Mouse (Mus musculus): ENCODE results near the gene Shb. TPM values are rescaled to one million over a fixed set of nuclear protein-coding genes. Genes with fewer than 3 reads are reported as not detected.

Shb gene
- polyA plus RNA-seq, 1 experiment from 2014 or later, result 9.1 TPM

DNA sequence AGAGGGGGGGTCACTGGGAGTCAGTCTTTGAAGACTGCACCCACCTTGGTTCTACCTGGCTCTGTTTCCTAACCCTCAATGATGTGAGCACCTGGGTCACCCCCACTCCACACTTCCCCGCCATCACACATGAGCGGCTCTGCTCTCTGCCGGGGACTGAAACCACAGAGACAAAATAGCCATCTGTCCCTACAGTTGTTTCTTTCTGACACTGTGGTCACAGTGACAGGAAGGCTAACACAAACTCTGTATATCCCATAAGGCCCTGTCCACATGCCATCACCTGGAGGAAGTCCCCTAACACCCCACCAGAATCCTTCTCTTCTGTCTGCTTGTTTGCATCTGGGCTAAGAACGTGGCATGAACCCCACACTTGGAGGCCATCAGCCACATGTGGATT, 97.6 kb downstream of the Shb start:
- ATAC-seq (ENCODE audit: insufficient number of reproducible peaks, low FRiP score, low TSS enrichment, low read depth), result no peak
- Histone ChIP-seq H3K27ac (replicated peaks) (no peak overlapping the region), H3K9ac (no peak overlapping the region), H3K36me3 (no peaks in the 10 kb centered on the region), H3K27me3 (no peaks in the 10 kb centered on the region), H3K9me3 (replicated peaks) (no peaks in the 10 kb centered on the region), H3K4me2 (replicated peaks) (no peak overlapping the region), H3K4me1 (peaks cover 45% of the 10 kb centered on the region), H3K4me3 (replicated peaks) (no peak overlapping the region)
- 65% methylated on average over 4 of the region's 4 CpGs for WGBS

DNA sequence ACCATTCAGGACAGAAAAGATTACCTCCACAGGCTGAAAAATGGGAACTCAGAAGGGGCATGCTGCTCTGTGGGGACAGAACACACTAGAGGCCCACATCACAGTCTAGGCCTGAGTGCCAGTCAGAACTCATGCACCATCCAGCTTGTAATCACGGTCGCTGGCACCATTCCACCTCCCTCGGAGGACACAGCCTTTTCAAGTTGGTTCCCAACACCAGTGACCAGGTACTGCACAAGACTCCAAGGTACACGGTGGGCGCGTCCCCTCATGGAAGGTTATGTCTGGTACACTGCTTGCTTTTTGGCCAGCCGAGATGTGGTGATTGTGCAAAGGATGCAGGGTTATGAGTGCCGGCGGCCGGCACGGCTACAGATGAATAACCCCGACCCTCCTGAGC, 98.2 kb downstream of the Shb start:
- Histone ChIP-seq H3K9me3 (replicated peaks) (no peaks in the 10 kb centered on the region), H3K9ac (no peak overlapping the region), H3K36me3 (no peaks in the 10 kb centered on the region), H3K27me3 (no peaks in the 10 kb centered on the region), H3K4me2 (replicated peaks) (no peak overlapping the region), H3K4me3 (replicated peaks) (no peak overlapping the region), H3K27ac (replicated peaks) (no peak overlapping the region), H3K4me1 (peaks cover 45% of the 10 kb centered on the region)
- no peak for ATAC-seq (ENCODE audit: insufficient number of reproducible peaks, low FRiP score, low TSS enrichment, low read depth)
- WGBS, result 70% methylated on average over 12 of the region's 12 CpGs

DNA sequence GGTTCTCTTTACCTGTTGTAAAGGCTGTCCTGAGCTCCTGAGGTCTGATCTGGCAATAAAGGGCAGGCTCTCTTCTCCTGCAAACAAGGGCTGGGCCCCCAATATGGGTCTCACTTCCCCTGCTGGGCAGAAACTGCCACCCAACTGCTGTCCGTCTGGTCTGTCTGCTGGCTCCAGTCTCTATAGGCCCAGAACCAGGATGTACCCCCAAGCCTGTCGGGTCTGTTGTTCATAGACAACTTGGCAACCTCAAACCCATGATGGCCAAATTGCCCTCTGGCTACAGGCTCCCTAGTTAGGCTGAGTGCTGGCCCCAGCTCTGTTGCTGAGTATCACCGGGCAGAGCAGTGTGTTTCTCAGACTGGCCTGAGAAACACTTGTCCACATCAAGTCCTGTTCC, 100.5 kb downstream of the Shb start:
- Histone ChIP-seq H3K4me2 (replicated peaks) (no peak overlapping the region), H3K27ac (replicated peaks) (no peak overlapping the region), H3K27me3 (no peaks in the 10 kb centered on the region), H3K9me3 (replicated peaks) (no peaks in the 10 kb centered on the region), H3K4me3 (replicated peaks) (no peak overlapping the region), H3K9ac (no peak overlapping the region), H3K36me3 (no peaks in the 10 kb centered on the region), H3K4me1 (peaks cover 36% of the 10 kb centered on the region)
- WGBS, result 70% methylated on average over 3 of the region's 3 CpGs
- ATAC-seq (ENCODE audit: insufficient number of reproducible peaks, low FRiP score, low TSS enrichment, low read depth), result no peak

DNA sequence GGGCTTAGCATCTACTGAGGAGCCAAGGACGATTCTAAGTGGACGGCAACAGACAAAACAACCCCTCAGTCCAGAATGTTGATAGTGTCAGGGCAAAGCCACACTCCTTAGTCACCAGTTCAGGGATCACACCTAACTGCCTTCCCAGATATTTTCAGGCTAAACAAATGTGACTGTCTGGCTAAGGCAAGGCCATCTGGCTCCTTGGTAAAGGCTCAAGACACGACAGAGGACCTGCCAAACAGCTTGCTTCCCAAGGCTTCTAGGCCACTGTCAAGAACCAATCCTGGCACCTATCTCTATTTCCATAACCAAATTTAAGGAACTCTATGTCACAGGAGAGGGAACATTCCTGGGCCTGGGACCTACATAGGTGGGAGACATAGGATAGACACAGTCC, 101.0 kb downstream of the Shb start:
- no peak overlapping the region for H3K4me2 ChIP-seq (replicated peaks)
- H3K4me1 ChIP-seq, result peaks cover 32% of the 10 kb centered on the region
- no peaks in the 10 kb centered on the region for H3K36me3 ChIP-seq
- H3K9ac ChIP-seq, result no peak overlapping the region
- no peak for ATAC-seq (ENCODE audit: insufficient number of reproducible peaks, low FRiP score, low TSS enrichment, low read depth)
- H3K27ac ChIP-seq (replicated peaks), result no peak overlapping the region
- 83% methylated on average over 3 of the region's 3 CpGs for WGBS
- H3K4me3 ChIP-seq (replicated peaks), result no peak overlapping the region
- H3K27me3 ChIP-seq, result no peaks in the 10 kb centered on the region
- no peaks in the 10 kb centered on the region for H3K9me3 ChIP-seq (replicated peaks)

DNA sequence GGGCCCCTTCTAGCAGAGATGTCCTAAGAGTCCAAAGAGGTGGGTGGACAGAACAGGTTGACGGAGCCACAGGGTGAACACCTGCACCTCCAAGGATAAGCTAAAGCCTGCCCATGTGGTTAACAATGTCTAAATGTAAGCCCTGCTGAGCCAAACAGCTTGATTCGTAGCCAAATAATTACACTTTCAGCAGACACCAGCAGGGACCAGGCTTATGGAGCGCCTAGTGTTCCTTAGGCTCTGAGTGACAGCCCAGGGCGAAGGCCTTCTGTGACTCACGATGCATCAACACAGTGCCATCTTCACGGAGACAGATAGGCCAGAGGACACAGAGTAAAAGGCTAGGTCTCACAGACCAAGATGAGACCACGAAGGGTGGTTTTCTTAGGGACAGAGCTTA, 102.8 kb downstream of the Shb start:
- 81% methylated on average over 7 of the region's 7 CpGs for WGBS
- Histone ChIP-seq H3K4me3 (replicated peaks) (no peak overlapping the region), H3K4me2 (replicated peaks) (no peak overlapping the region), H3K9me3 (replicated peaks) (no peaks in the 10 kb centered on the region), H3K27me3 (no peaks in the 10 kb centered on the region), H3K36me3 (no peaks in the 10 kb centered on the region), H3K9ac (no peak overlapping the region), H3K27ac (replicated peaks) (no peak overlapping the region), H3K4me1 (peaks cover 16% of the 10 kb centered on the region)
- ATAC-seq (ENCODE audit: insufficient number of reproducible peaks, low FRiP score, low TSS enrichment, low read depth), result no peak

DNA sequence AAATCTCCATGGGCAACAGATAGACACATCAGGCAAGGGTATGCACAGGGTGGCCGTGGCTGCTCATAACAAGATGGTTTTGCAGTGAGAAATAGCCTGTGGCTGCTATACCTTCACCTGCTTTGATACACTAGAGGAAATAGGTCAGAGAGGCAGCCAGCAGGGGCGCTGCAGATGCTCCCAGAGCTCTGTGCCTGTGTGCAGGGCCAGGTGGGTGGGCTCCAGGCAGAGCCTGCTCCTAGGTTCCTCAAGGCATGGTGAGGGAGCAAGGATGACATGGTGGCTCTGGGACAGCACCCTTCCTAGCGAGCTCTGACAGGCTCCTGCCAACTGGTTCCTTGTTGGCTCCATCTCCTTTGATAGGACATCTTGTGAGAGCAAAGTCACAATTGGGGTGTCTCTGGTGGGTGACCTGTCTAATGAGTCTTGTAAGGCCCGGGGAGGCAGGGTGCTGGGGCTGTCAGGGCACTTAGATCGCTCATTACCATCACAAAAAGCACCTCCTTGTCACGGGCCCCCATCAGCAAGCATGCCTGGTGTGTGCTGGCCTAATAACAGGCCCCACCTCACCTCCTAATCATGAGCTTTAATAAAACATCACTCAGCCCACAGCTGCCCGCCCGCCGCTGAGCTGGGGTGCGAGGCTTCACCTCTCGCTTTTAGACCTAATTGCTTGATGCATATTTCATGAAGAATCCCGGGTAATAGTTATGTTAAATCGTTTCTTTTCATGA, 105.4 kb downstream of the Shb start:
- H3K27me3 ChIP-seq, result no peaks in the 10 kb centered on the region
- no peak overlapping the region for H3K27ac ChIP-seq (replicated peaks)
- H3K9ac ChIP-seq, result no peak overlapping the region
- no peak for ATAC-seq (ENCODE audit: insufficient number of reproducible peaks, low FRiP score, low TSS enrichment, low read depth)
- peaks cover 10% of the 10 kb centered on the region for H3K4me1 ChIP-seq
- WGBS, result 69% methylated on average over 13 of the region's 13 CpGs
- H3K4me2 ChIP-seq (replicated peaks), result no peak overlapping the region
- H3K9me3 ChIP-seq (replicated peaks), result no peaks in the 10 kb centered on the region
- H3K36me3 ChIP-seq, result peaks cover 4% of the 10 kb centered on the region; the same call in 1 of the 2 replicates
- H3K4me3 ChIP-seq (replicated peaks), result no peak overlapping the region

DNA sequence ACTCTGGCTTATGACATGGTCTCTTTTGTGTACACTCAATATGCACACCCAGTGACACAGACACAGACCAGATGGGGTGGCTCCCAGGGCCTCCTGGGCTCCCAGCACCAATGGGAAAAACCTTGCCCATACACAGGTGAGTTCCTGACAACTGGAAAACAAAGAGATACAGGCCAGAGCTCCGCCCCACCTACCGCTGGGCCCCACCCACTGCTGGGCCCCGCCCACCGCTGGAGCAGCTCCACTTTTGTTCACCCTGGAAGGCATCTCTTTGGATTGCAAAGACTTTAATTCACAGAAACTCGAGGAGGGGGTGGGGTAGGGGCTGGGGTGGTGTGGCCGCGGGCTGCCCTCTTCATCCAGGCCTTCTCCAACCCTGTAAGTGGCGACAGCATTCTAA, 108.9 kb downstream of the Shb start:
- WGBS, result 31% methylated on average over 8 of the region's 8 CpGs
- no peak for ATAC-seq (ENCODE audit: insufficient number of reproducible peaks, low FRiP score, low TSS enrichment, low read depth)
- peaks cover 4% of the 10 kb centered on the region; the same call in 1 of the 2 replicates for H3K36me3 ChIP-seq
- no peak overlapping the region for H3K9ac ChIP-seq
- no peaks in the 10 kb centered on the region for H3K27me3 ChIP-seq
- H3K4me2 ChIP-seq (replicated peaks), result no peak overlapping the region
- peaks cover 42% of the 10 kb centered on the region for H3K4me1 ChIP-seq
- no peak overlapping the region for H3K27ac ChIP-seq (replicated peaks)
- no peak overlapping the region for H3K4me3 ChIP-seq (replicated peaks)
- no peaks in the 10 kb centered on the region for H3K9me3 ChIP-seq (replicated peaks)

DNA sequence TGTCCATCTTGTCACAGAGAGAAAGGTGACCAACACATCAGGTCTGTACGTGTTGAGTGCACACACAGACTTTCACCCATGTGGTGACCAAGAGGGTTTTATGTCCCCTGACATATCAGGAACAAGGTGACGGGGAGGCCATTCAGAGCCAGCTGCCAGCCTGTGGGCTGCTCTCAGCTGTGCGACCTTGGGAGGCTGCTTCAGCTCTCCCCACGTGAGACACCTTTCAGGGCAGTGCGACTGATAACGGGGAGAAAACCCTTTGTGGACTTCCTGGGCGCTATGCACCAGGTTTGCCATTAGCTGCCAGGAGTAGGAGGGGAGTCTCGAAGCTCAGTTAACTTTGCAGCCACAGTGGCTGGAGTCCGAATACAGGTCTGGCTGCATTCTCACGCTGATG, 109.6 kb downstream of the Shb start:
- Histone ChIP-seq H3K4me1 (peaks cover 46% of the 10 kb centered on the region), H3K9me3 (replicated peaks) (no peaks in the 10 kb centered on the region), H3K4me2 (replicated peaks) (no peak overlapping the region), H3K4me3 (replicated peaks) (no peak overlapping the region), H3K27me3 (no peaks in the 10 kb centered on the region), H3K9ac (no peak overlapping the region), H3K36me3 (peaks cover 4% of the 10 kb centered on the region; the same call in 1 of the 2 replicates), H3K27ac (replicated peaks) (no peak overlapping the region)
- WGBS, result 88% methylated on average over 10 of the region's 10 CpGs
- no peak for ATAC-seq (ENCODE audit: insufficient number of reproducible peaks, low FRiP score, low TSS enrichment, low read depth)

DNA sequence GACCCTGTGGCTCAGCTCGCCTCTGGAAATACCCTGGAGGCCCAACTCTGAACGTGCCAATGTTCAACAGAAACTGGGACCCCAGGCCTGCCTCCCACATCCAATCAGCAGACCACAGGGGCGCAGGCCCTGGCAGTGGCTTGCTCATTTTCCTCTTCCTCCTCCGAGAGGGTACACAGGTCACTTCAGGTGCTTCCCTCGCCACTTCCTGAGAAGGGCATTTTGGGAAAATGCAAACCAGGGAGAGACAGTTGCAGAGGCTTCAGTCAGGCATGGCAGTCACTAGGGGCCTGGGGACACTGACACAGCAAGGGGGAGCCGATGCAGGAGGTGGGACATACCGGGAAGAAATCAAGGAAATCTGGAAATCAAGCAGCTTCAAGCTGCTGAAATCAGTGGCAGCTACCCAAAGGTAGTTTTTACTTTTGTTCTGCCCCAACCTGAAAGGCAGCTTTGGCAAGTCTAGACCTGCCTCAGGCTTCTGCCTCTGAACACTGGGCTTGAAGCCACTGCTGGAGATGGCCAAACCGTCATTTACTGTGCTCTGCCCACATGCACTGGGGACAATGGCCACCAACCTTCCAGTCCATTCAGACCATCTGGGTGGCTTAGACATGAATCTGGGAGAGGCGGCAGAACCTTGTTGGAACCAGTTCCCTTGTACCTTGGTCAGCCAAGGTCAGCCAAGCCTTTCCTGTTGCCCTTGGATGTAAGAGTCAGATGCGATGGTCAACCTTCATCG, 110.6 kb downstream of the Shb start:
- no peak overlapping the region for H3K4me3 ChIP-seq (replicated peaks)
- no peaks in the 10 kb centered on the region for H3K27me3 ChIP-seq
- H3K9me3 ChIP-seq (replicated peaks), result no peaks in the 10 kb centered on the region
- 57% methylated on average over 11 of the region's 11 CpGs for WGBS
- peaks cover 46% of the 10 kb centered on the region for H3K4me1 ChIP-seq
- H3K27ac ChIP-seq (replicated peaks), result peak overlapping the region; percentile 55; the same call in 1 of the 2 replicates
- H3K36me3 ChIP-seq, result peaks cover 4% of the 10 kb centered on the region; the same call in 1 of the 2 replicates
- ATAC-seq (ENCODE audit: insufficient number of reproducible peaks, low FRiP score, low TSS enrichment, low read depth), result no peak
- H3K9ac ChIP-seq, result no peak overlapping the region
- H3K4me2 ChIP-seq (replicated peaks), result no peak overlapping the region

DNA sequence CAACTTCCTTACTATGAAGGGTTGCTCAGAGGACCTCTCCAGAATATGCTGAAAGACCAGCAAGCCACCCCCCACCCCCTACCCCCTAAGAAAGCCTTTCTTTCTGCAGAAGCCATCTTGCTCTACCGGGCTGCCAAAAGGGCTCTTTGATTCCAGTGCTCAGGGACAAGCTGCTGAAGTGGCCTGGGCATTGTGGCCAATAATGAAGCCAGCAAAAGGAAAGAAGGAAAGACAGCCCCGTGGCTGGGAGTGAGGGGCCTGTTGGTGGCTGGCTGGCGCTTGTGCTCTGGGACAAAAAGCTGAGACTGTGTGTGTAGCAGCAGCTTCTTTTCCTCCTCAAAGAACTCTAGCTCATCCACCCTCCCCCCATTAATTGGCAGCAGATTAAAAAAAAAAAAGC, 111.5 kb downstream of the Shb start:
- H3K9me3 ChIP-seq (replicated peaks), result no peaks in the 10 kb centered on the region
- H3K9ac ChIP-seq, result no peak overlapping the region
- H3K4me3 ChIP-seq (replicated peaks), result no peak overlapping the region
- no peak for ATAC-seq (ENCODE audit: insufficient number of reproducible peaks, low FRiP score, low TSS enrichment, low read depth)
- H3K4me2 ChIP-seq (replicated peaks), result no peak overlapping the region
- peak overlapping the region; percentile 44; the same call in 1 of the 2 replicates for H3K27ac ChIP-seq (replicated peaks)
- H3K36me3 ChIP-seq, result peaks cover 4% of the 10 kb centered on the region; the same call in 1 of the 2 replicates
- 42% methylated on average over 3 of the region's 3 CpGs for WGBS
- H3K27me3 ChIP-seq, result no peaks in the 10 kb centered on the region
- peaks cover 46% of the 10 kb centered on the region for H3K4me1 ChIP-seq

DNA sequence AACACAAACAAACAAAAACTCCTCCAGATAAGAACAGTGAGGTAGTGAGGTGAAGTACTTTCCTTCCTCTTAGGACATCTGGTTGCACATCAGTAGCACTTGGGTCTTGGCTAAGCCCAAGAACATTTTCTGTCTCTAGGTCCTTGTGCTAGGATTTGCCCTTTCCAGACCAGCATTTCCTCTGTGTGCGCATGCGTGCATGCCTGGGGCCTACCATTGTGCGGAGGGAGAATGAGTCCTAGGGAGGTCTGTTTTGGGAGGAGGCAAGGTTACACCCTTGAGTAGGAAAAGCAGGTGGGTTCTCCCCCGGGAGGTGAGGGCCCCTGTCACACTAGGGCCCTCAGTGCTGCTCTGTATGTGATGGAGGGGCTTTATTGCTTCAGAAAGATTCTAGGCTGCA, 113.2 kb downstream of the Shb start:
- no peak overlapping the region for H3K4me2 ChIP-seq (replicated peaks)
- H3K27ac ChIP-seq (replicated peaks), result no peak overlapping the region
- 82% methylated on average over 4 of the region's 4 CpGs for WGBS
- H3K9ac ChIP-seq, result no peak overlapping the region
- peaks cover 4% of the 10 kb centered on the region; the same call in 1 of the 2 replicates for H3K36me3 ChIP-seq
- H3K4me3 ChIP-seq (replicated peaks), result no peak overlapping the region
- peaks cover 46% of the 10 kb centered on the region for H3K4me1 ChIP-seq
- H3K27me3 ChIP-seq, result no peaks in the 10 kb centered on the region
- no peaks in the 10 kb centered on the region for H3K9me3 ChIP-seq (replicated peaks)
- no peak for ATAC-seq (ENCODE audit: insufficient number of reproducible peaks, low FRiP score, low TSS enrichment, low read depth)
